Mouse (Mus musculus) olfactory bulb, adult 2 months (tissue): ENCODE measurements around the gene Srsf1. TPM values are rescaled to one million over a fixed set of nuclear protein-coding genes. Genes with fewer than 3 reads are reported as not detected.

Source experiments
- H3K27ac ChIP-seq: fragments of 200-500 bp; 2 replicates; pipeline ENCODE4 v1.5.1; 2012; ENCODE audit warnings: low read depth, low read length; ENCODE audit not compliant: insufficient read depth
- H3K4me1 ChIP-seq: fragments of 200-500 bp; 2 replicates; pipeline ENCODE4 v1.6.1; 2012; ENCODE audit warnings: low read length; ENCODE audit not compliant: control insufficient read depth, insufficient read depth
- H3K4me3 ChIP-seq: fragments of 200-500 bp; 2 replicates; pipeline ENCODE4 v1.5.1; 2012; ENCODE audit warnings: mild to moderate bottlenecking, low read depth, low read length, moderate library complexity; ENCODE audit not compliant: insufficient read depth
- CTCF ChIP-seq: fragments of 200-500 bp; IDR thresholded peaks from 2 replicates; pipeline ENCODE4 v1.5.1; 2012; ENCODE audit warnings: low read depth, mild to moderate bottlenecking, low read length, moderate library complexity; ENCODE audit not compliant: insufficient read depth
- POLR2A ChIP-seq: fragments of 200-500 bp; IDR thresholded peaks from 2 replicates; pipeline ENCODE4 v1.6.1; 2012; ENCODE audit warnings: mild to moderate bottlenecking, low read depth, low read length, moderate library complexity; ENCODE audit not compliant: insufficient read depth
- WGBS: fragments of 180-500 bp; shearing (Covaris S2); methylation state at CpG from one replicate; pipeline ENCODE4 v1.1.7; 2018; 5-methylcytosine and 5-hydroxymethylcytosine counted together
- polyA plus RNA-seq: library from polyadenylated mRNA; stranded (reverse); fragments of >200 nt; gene quantifications from 2 replicates; pipeline ENCODE4 v1.2.4, GENCODE M21; 2012; ENCODE audit warnings: low replicate concordance; ENCODE audit not compliant: missing spikeins, insufficient read depth, insufficient read length

The Srsf1 gene
- polyA plus RNA-seq, 1 experiment = 667 TPM

GRCm38 (mm10) chr11:88048961-88049670 lies 1.9 kb downstream of the Srsf1 start:
- Histone ChIP-seq H3K27ac (no peak overlapping the region), H3K4me3 (peak overlapping the region; percentile 41), H3K4me1 (peaks cover 5% of the 10 kb centered on the region; the same call in 1 of the 2 replicates)
- TF ChIP-seq CTCF = no peak
- TF ChIP-seq POLR2A = no peak
- WGBS = 12% methylated on average over 26 of the region's 26 CpGs

GRCm38 (mm10) chr11:88049732-88050131 lies 2.6 kb downstream of the Srsf1 start:
- TF ChIP-seq CTCF (no peak), POLR2A (no peak)
- Histone ChIP-seq H3K27ac (no peak overlapping the region), H3K4me1 (peaks cover 5% of the 10 kb centered on the region; the same call in 1 of the 2 replicates), H3K4me3 (no peak overlapping the region)

GRCm38 (mm10) chr11:88052638-88053037 lies 5.5 kb downstream of the Srsf1 start:
- WGBS = 35% methylated on average over 4 of the region's 4 CpGs
- TF ChIP-seq POLR2A (no peak), CTCF (no peak)
- H3K4me1 ChIP-seq = peaks cover 3% of the 10 kb centered on the region; the same call in 1 of the 2 replicates
- H3K27ac ChIP-seq = no peak overlapping the region
- H3K4me3 ChIP-seq = no peak overlapping the region

- no peak overlapping the region for H3K27ac ChIP-seq
- WGBS = 43% methylated on average over 3 of the region's 3 CpGs
- H3K4me1 ChIP-seq = peaks cover 3% of the 10 kb centered on the region; the same call in 1 of the 2 replicates
- TF ChIP-seq POLR2A = no peak
- TF ChIP-seq CTCF = no peak
- H3K4me3 ChIP-seq = no peak overlapping the region
These were observed 6.6 kb downstream of the Srsf1 start for GRCm38 (mm10) chr11:88053821-88054220.

GRCm38 (mm10) chr11:88054589-88054988 lies 7.4 kb downstream of the Srsf1 start:
- H3K27ac ChIP-seq = no peak overlapping the region

GRCm38 (mm10) chr11:88055777-88056176 lies 8.6 kb downstream of the Srsf1 start:
- Histone ChIP-seq H3K4me3 (no peak overlapping the region), H3K27ac (no peak overlapping the region), H3K4me1 (no peaks in the 10 kb centered on the region)
- no peak for TF ChIP-seq POLR2A
- TF ChIP-seq CTCF = no peak
- WGBS = 85% methylated on average over 2 of the region's 2 CpGs

More at GRCm38 (mm10) chr11:88054589-88054988, 7.4 kb downstream of the Srsf1 start:
- no peaks in the 10 kb centered on the region for H3K4me1 ChIP-seq
- TF ChIP-seq CTCF (no peak), POLR2A (no peak)
- H3K4me3 ChIP-seq = no peak overlapping the region
- 61% methylated on average over 1 of the region's 1 CpGs for WGBS

- Histone ChIP-seq H3K4me1 (no peaks in the 10 kb centered on the region), H3K27ac (no peak overlapping the region), H3K4me3 (no peak overlapping the region)
- 82% methylated on average over 2 of the region's 2 CpGs for WGBS
- TF ChIP-seq CTCF (no peak), POLR2A (no peak)
These were observed 10.6 kb downstream of the Srsf1 start for GRCm38 (mm10) chr11:88057788-88058187.

GRCm38 (mm10) chr11:88059141-88059540 lies 12.0 kb downstream of the Srsf1 start:
- TF ChIP-seq CTCF (no peak), POLR2A (no peak)
- 45% methylated on average over 2 of the region's 2 CpGs for WGBS
- H3K4me3 ChIP-seq = no peak overlapping the region
- no peak overlapping the region for H3K27ac ChIP-seq
- H3K4me1 ChIP-seq = no peaks in the 10 kb centered on the region

GRCm38 (mm10) chr11:88061892-88062625 lies 14.9 kb downstream of the Srsf1 start:
- TF ChIP-seq POLR2A = no peak
- TF ChIP-seq CTCF = no peak
- H3K4me3 ChIP-seq = no peak overlapping the region
- no peak overlapping the region for H3K27ac ChIP-seq
- 68% methylated on average over 2 of the region's 2 CpGs for WGBS
- H3K4me1 ChIP-seq = no peaks in the 10 kb centered on the region
